Mouse (Mus musculus): ENCODE measurements at regions not wholly inside any gene's neighbourhood (a gene's known extent, or its start where the extent isn't known, plus 50 kb on each side); places are given as distances from the start of the nearest gene placed in this dataset.

GRCm38 (mm10) chr10:43634371-43635080 is 56.4 kb downstream of the Cd24a start:
- no peak for DNase-seq (ENCODE audit: low read depth, low spot score)

GRCm38 (mm10) chr10:43641169-43641945 is 63.3 kb downstream of the Cd24a start:
- no peak for DNase-seq (ENCODE audit: low read depth, low spot score)

GRCm38 (mm10) chr10:43646326-43646725 is 68.2 kb downstream of the Cd24a start:
- no peak for DNase-seq (ENCODE audit: low read depth, low spot score)

- DNase-seq (ENCODE audit: low read depth, low spot score): no peak
Measured at GRCm38 (mm10) chr10:43646965-43647364, 68.9 kb downstream of the Cd24a start.

- no peak for DNase-seq (ENCODE audit: low read depth, low spot score)
Measured at GRCm38 (mm10) chr10:43648186-43648585, 70.1 kb downstream of the Cd24a start.

GRCm38 (mm10) chr10:43648815-43649447 is 70.8 kb downstream of the Cd24a start:
- DNase-seq (ENCODE audit: low read depth, low spot score): no peak

GRCm38 (mm10) chr10:43650449-43650848 is 72.4 kb downstream of the Cd24a start:
- DNase-seq (ENCODE audit: low read depth, low spot score): no peak

- DNase-seq (ENCODE audit: low read depth, low spot score): no peak
Measured at GRCm38 (mm10) chr10:43651505-43651904, 73.4 kb downstream of the Cd24a start.

- no peak for DNase-seq (ENCODE audit: low read depth, low spot score)
Measured at GRCm38 (mm10) chr10:43651915-43652314, 73.8 kb downstream of the Cd24a start.

- DNase-seq (ENCODE audit: low read depth, low spot score): no peak
Measured at GRCm38 (mm10) chr10:43655082-43655671, 77.1 kb downstream of the Cd24a start.

- no peak for DNase-seq (ENCODE audit: low read depth, low spot score)
Measured at GRCm38 (mm10) chr10:43655680-43656079, 77.6 kb downstream of the Cd24a start.

- DNase-seq (ENCODE audit: low read depth, low spot score): no peak
Measured at GRCm38 (mm10) chr10:43656207-43656606, 78.1 kb downstream of the Cd24a start.

- no peak for DNase-seq (ENCODE audit: low read depth, low spot score)
Measured at GRCm38 (mm10) chr10:43657501-43658225, 79.6 kb downstream of the Cd24a start.

- no peak for DNase-seq (ENCODE audit: low read depth, low spot score)
Measured at GRCm38 (mm10) chr10:43658226-43658593, 80.1 kb downstream of the Cd24a start.

- DNase-seq (ENCODE audit: low read depth, low spot score): no peak
Measured at GRCm38 (mm10) chr10:43664844-43665243, 86.8 kb downstream of the Cd24a start.

- DNase-seq (ENCODE audit: low read depth, low spot score): no peak
Measured at GRCm38 (mm10) chr10:43666262-43667085, 88.4 kb downstream of the Cd24a start.

GRCm38 (mm10) chr10:43667086-43667690 is 89.1 kb downstream of the Cd24a start:
- DNase-seq (ENCODE audit: low read depth, low spot score): peak; percentile 27

- DNase-seq (ENCODE audit: low read depth, low spot score): no peak
Measured at GRCm38 (mm10) chr10:43667732-43668247, 89.7 kb downstream of the Cd24a start.

- no peak for DNase-seq (ENCODE audit: low read depth, low spot score)
Measured at GRCm38 (mm10) chr10:43669471-43669870, 91.4 kb downstream of the Cd24a start.

- no peak for DNase-seq (ENCODE audit: low read depth, low spot score)
Measured at GRCm38 (mm10) chr10:43670745-43671144, 92.7 kb downstream of the Cd24a start.

Measured in ZHBTc4 (cell line).